Mouse (Mus musculus) lung, embryonic 15.5 days (tissue): ENCODE measurements around the gene Cxxc4. TPM values are rescaled to one million over a fixed set of nuclear protein-coding genes. Genes with fewer than 3 reads are reported as not detected.

ENCODE experiments used
- ATAC-seq: fragments of 200-750 bp; cut with Nextera tagmentation; 2 replicates; pipeline ENCODE4 v1.8.0; 2017; ENCODE audit warnings: moderate number of reproducible peaks, borderline replicate concordance; ENCODE audit not compliant: low FRiP score, low TSS enrichment; ENCODE audit errors: extremely low read depth
- H3K27ac ChIP-seq: fragments of 300-500 bp; sonication (generic); 2 replicates; pipeline ENCODE4 v1.5.1; 2015; ENCODE audit warnings: moderate library complexity, mild to moderate bottlenecking, inconsistent platforms
- H3K27me3 ChIP-seq: fragments of 300-500 bp; sonication (generic); 2 replicates; pipeline ENCODE4 v1.6.1; 2015; ENCODE audit warnings: inconsistent platforms
- H3K36me3 ChIP-seq: fragments of 300-500 bp; sonication (generic); 2 replicates; pipeline ENCODE4 v1.6.1; 2015; ENCODE audit warnings: inconsistent platforms
- H3K4me1 ChIP-seq: fragments of 300-500 bp; sonication (generic); 2 replicates; pipeline ENCODE4 v1.6.1; 2015; ENCODE audit warnings: inconsistent platforms
- H3K4me2 ChIP-seq: fragments of 300-500 bp; sonication (generic); 2 replicates; pipeline ENCODE4 v1.6.1; 2015; ENCODE audit warnings: inconsistent platforms, mild to moderate bottlenecking, moderate library complexity
- H3K4me3 ChIP-seq: fragments of 300-500 bp; sonication (generic); 2 replicates; pipeline ENCODE4 v1.5.1; 2015; ENCODE audit warnings: mild to moderate bottlenecking, inconsistent platforms
- H3K9ac ChIP-seq: fragments of 300-500 bp; sonication (generic); 2 replicates; pipeline ENCODE4 v1.6.1; 2015; ENCODE audit warnings: inconsistent platforms
- H3K9me3 ChIP-seq: fragments of 300-500 bp; sonication (generic); 2 replicates; pipeline ENCODE4 v1.6.1; 2016; ENCODE audit warnings: inconsistent platforms
- WGBS: fragments of 180-500 bp; shearing (Covaris S2); methylation state at CpG from one replicate; pipeline ENCODE4 v1.1.7; 2015; 5-methylcytosine and 5-hydroxymethylcytosine counted together
- microRNA counts: library from miRNA; unstranded; fragments of <30 nt; microRNA quantifications from one replicate; lab custom pipeline; 2016
- microRNA-seq: library from miRNA; unstranded; fragments of <30 nt; microRNA quantifications from one replicate; pipeline ENCODE4, GENCODE M21; 2016
- polyA plus RNA-seq: library from polyadenylated mRNA; unstranded; fragments of >200 nt; fragmentation: Nextera tagmentation; extraction: Ambion mirVana; gene quantifications from 2 replicates; pipeline ENCODE4 v1.2.1, GENCODE M21; 2015

Gene Cxxc4
- polyA plus RNA-seq, 1 experiment from 2014 or later: 1.9 TPM

DNA sequence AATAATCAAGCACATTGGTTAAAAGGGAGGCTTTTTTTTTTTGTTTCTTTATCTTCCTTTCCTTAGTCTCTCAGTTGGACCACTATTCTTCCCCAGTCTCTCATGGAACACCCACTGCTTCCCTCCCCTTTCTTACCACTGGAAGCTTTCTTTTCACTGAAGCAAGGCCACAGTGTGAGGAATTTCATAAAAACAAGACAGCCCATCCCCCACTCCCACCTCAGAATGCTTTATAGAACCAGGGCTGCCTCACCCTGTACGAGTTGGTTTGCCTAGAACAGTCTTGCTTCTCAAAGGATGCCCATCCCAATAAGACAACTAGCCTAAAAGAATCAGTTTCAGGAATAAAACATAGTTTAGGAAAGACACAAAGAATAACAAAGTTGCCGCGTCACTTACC is 23.0 kb downstream of the Cxxc4 start:
- Histone ChIP-seq H3K9me3 (no peaks in the 10 kb centered on the region), H3K27ac (no peak overlapping the region), H3K27me3 (no peaks in the 10 kb centered on the region), H3K36me3 (no peaks in the 10 kb centered on the region), H3K4me1 (no peaks in the 10 kb centered on the region), H3K9ac (no peak overlapping the region), H3K4me2 (no peak overlapping the region), H3K4me3 (no peak overlapping the region)
- 68% methylated on average over 3 of the region's 3 CpGs for WGBS
- ATAC-seq: no peak

DNA sequence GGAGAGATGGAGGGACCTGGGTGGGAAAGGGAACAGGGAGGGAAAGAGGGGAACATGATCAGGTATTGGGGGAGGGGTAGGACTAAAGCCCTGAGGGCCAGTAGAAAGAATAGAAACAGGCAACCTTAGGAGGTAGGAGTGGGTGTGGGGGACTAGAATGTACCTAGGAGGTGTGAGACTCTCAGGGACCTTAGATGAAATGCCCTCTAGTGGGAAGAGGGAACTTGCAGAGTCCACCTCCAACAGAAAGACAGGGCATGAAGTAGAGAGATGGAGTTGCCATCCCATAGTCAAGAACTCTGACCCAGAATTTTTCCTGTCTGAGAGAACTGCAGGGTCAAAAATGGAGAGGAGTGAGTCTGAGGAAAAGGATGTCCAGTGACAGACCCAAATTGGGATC is 43.4 kb downstream of the Cxxc4 start:
- Histone ChIP-seq H3K9ac (no peak overlapping the region), H3K27me3 (no peaks in the 10 kb centered on the region), H3K27ac (no peak overlapping the region), H3K4me3 (no peak overlapping the region), H3K9me3 (no peaks in the 10 kb centered on the region), H3K4me2 (no peak overlapping the region), H3K4me1 (0 out of 2 replicates have a peak, but pooled peaks cover 5% of the 10 kb centered on the region), H3K36me3 (no peaks in the 10 kb centered on the region)
- ATAC-seq: no peak

DNA sequence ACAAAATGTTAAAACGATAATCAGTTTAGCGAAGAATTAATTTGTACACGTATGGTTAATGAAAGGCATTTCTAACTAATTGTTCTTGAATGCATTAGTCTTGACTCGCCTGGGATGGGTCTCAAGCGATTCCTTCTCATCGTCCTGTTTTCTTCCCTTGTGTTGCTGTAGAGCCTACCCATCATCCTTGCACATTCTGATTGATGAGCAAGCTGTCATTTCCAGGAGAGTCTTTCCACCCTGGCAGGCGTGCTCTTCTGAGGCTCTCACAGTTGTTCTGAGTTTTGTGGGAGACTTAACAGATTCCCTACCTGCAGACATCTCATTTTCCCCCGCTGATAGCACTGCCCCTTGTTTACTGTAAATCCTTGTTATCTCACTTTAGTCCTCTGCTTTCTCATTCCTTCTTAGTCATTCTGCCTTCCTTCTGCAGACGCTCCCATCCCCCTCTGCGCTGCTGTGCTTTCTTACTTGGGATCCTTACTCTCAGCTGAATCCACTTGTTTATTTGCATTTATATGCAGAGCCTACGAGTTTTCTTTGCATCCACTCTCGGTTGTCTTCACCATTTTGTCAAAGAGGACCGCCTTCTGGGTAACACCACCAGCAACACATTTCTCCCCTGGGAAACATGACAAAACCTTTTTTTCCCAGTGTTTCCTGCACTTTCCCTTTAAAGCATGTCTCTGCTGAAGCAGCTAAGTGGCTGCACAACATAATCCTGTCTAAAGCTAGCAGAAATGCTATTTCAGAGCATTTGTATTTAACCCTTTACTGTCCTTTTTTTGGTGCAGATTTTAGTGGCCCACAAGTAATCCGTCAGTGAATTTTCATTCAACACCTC is 45.5 kb downstream of the Cxxc4 start:
- Histone ChIP-seq H3K27me3 (no peaks in the 10 kb centered on the region), H3K4me3 (no peak overlapping the region), H3K36me3 (no peaks in the 10 kb centered on the region), H3K9me3 (no peaks in the 10 kb centered on the region), H3K4me1 (0 out of 2 replicates have a peak, but pooled peaks cover 5% of the 10 kb centered on the region), H3K27ac (no peak overlapping the region), H3K4me2 (0 out of 2 replicates have a peak overlapping the region, but pooled peaks have one; percentile 26), H3K9ac (no peak overlapping the region)
- 24% methylated on average over 14 of the region's 14 CpGs for WGBS
- no peak for ATAC-seq

- H3K4me2 ChIP-seq: no peak overlapping the region
- no peak for ATAC-seq
- H3K4me3 ChIP-seq: no peak overlapping the region
- 66% methylated on average over 6 of the region's 6 CpGs for WGBS
- H3K9ac ChIP-seq: no peak overlapping the region
- no peaks in the 10 kb centered on the region for H3K27me3 ChIP-seq
- no peaks in the 10 kb centered on the region for H3K4me1 ChIP-seq
- no peaks in the 10 kb centered on the region for H3K36me3 ChIP-seq
- no peak overlapping the region for H3K27ac ChIP-seq
- H3K9me3 ChIP-seq: no peaks in the 10 kb centered on the region
These were observed 58.9 kb downstream of the Cxxc4 start for GRCm38 (mm10) chr3:134295217-134295616.

DNA sequence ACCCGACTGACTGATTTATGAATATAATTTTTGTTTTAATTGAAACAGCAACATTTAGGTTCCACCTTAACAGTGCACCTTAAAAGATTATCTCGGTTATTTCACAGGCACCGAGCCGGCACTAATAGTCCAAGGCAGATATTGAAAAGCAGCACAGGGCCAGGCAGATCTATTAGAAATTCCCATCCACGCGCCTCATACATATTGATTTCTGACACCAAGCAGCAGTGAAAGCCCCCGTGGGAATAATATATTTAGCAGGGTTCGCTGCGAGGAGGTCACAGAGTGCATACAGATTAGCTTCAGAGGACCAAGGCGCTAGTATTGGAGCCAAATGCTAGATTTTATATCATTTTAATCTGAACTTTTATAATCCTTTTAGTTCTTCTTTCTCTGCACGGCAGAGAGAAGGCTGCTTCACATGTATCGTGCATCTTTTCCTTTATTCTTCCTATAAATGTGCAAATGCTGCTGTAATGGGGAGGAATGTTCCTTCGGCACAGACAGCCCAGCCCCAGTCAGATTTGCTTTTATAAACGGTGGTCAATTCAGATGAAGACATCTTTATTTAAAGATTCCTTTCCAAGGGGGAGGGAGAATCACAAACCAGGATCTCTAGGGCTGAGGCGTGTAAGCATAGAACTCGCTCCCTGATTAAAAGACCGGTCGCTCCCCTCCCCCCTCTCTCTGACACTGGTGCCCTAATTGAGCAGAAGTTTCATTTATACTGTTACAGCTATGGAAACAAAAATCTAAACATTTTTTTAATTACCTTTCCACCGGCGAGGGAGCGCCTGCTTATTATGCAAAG is 66.6 kb downstream of the Cxxc4 start:
- no peak overlapping the region for H3K9ac ChIP-seq
- no peaks in the 10 kb centered on the region for H3K9me3 ChIP-seq
- peaks cover 9% of the 10 kb centered on the region; the same call in 1 of the 2 replicates for H3K4me1 ChIP-seq
- peak overlapping the region; percentile 6; the same call in 1 of the 2 replicates for H3K4me3 ChIP-seq
- no peak overlapping the region for H3K27ac ChIP-seq
- 22% methylated on average over 21 of the region's 21 CpGs for WGBS
- H3K27me3 ChIP-seq: no peaks in the 10 kb centered on the region
- peak overlapping the region; percentile 42 for H3K4me2 ChIP-seq
- no peaks in the 10 kb centered on the region for H3K36me3 ChIP-seq
- ATAC-seq: no peak; the same call in 1 of the 2 replicates

DNA sequence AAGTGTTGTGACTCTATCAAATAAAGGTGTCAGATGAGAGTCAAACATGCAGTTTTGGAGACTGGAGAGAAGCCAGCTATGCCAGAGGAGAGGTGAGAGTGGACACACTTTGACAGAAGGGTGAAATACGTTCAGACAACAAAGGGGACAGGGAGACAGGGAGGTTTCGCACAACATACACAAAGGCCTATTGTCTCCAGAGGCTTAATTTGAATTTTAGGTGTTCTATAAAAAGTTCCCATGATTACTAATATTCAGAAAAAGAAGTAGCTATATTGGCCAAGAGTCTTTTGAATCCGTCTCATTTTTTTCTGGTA is 67.2 kb downstream of the Cxxc4 start:
- Histone ChIP-seq H3K4me3 (no peak overlapping the region), H3K9me3 (no peaks in the 10 kb centered on the region), H3K4me1 (peaks cover 9% of the 10 kb centered on the region; the same call in 1 of the 2 replicates), H3K9ac (no peak overlapping the region), H3K4me2 (peak overlapping the region; percentile 42), H3K27ac (no peak overlapping the region), H3K36me3 (no peaks in the 10 kb centered on the region), H3K27me3 (no peaks in the 10 kb centered on the region)
- ATAC-seq: no peak
- WGBS: 39% methylated on average over 3 of the region's 3 CpGs

DNA sequence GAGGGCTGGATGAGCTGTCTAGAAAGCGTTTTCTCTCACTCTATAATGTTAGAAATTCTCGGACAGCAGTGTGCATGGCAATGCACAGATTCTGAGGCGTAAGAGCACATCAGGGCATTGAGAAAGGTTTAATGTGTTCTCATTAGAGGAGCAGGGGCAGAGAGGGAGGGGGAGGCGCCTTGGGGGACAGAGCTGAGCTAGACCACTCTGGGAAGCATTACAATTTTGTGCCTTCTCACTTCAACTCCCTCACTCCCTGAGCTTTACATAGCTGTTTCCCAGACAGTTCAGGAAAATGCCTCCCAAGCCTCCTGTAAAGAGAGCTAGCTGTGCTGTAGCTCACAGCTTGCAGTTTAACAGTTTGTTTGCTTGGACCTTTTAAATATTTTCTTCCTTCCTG is 70.2 kb downstream of the Cxxc4 start:
- peaks cover 9% of the 10 kb centered on the region; the same call in 1 of the 2 replicates for H3K4me1 ChIP-seq
- no peak for ATAC-seq
- H3K27me3 ChIP-seq: no peaks in the 10 kb centered on the region
- no peaks in the 10 kb centered on the region for H3K36me3 ChIP-seq
- no peaks in the 10 kb centered on the region for H3K9me3 ChIP-seq
- H3K27ac ChIP-seq: no peak overlapping the region
- 30% methylated on average over 4 of the region's 4 CpGs for WGBS
- no peak overlapping the region for H3K9ac ChIP-seq
- H3K4me2 ChIP-seq: no peak overlapping the region
- H3K4me3 ChIP-seq: no peak overlapping the region

GRCm38 (mm10) chr3:134307801-134308200 is 71.5 kb downstream of the Cxxc4 start:
- Histone ChIP-seq H3K9ac (no peak overlapping the region), H3K27ac (no peak overlapping the region), H3K27me3 (no peaks in the 10 kb centered on the region), H3K4me2 (no peak overlapping the region), H3K4me3 (no peak overlapping the region), H3K4me1 (peaks cover 9% of the 10 kb centered on the region; the same call in 1 of the 2 replicates), H3K36me3 (no peaks in the 10 kb centered on the region), H3K9me3 (no peaks in the 10 kb centered on the region)
- no peak for ATAC-seq

MicroRNA genes within 50 kb of the gene (microRNA counts, 519-probe panel; counts per million panel counts)
- 2,458 counts per million, percentile 47 among the panel's probes with 10 or more counts for microRNA mmu-miR-1895 (lab: Ali Mortazavi, UCI)

Small RNA genes within 50 kb of the gene (microRNA-seq; reads per million reads assigned to microRNA genes)
- not detected for gene Mir1895
